Mouse (Mus musculus): Measurements from ENCODE around the gene Ccdc85b.

The Ccdc85b gene

GRCm38 (mm10) chr19:5423561-5423960 is 34.1 kb downstream of the Ccdc85b start:
- DNase-seq, result no peak

- DNase-seq, result no peak
Observed at GRCm38 (mm10) chr19:5422895-5423443, 34.7 kb downstream of the Ccdc85b start.

- DNase-seq, result no peak
Observed at GRCm38 (mm10) chr19:5422267-5422666, 35.4 kb downstream of the Ccdc85b start.

- DNase-seq, result no peak
Observed at GRCm38 (mm10) chr19:5421784-5422183, 35.9 kb downstream of the Ccdc85b start.

GRCm38 (mm10) chr19:5420579-5420978 is 37.1 kb downstream of the Ccdc85b start:
- no peak for DNase-seq

GRCm38 (mm10) chr19:5419630-5420029 is 38.1 kb downstream of the Ccdc85b start:
- no peak for DNase-seq

- DNase-seq, result no peak
Observed at GRCm38 (mm10) chr19:5418750-5419466, 38.8 kb downstream of the Ccdc85b start.

GRCm38 (mm10) chr19:5414534-5414957 is 43.1 kb downstream of the Ccdc85b start:
- DNase-seq, result no peak

- DNase-seq, result no peak
Observed at GRCm38 (mm10) chr19:5413840-5414239, 43.9 kb downstream of the Ccdc85b start.

GRCm38 (mm10) chr19:5411961-5412360 is 45.7 kb downstream of the Ccdc85b start:
- DNase-seq, result no peak

GRCm38 (mm10) chr19:5410641-5411040 is 47.1 kb downstream of the Ccdc85b start:
- DNase-seq, result no peak

- DNase-seq, result no peak
Observed at GRCm38 (mm10) chr19:5409068-5409467, 48.6 kb downstream of the Ccdc85b start.

- no peak for DNase-seq
Observed at GRCm38 (mm10) chr19:5408057-5409001, 49.4 kb downstream of the Ccdc85b start.

GRCm38 (mm10) chr19:5407133-5407532 is 50.6 kb downstream of the Ccdc85b start:
- DNase-seq, result peak; percentile 88

GRCm38 (mm10) chr19:5406531-5407126 is 51.1 kb downstream of the Ccdc85b start:
- peak; percentile 66 for DNase-seq

- no peak for DNase-seq
Observed at GRCm38 (mm10) chr19:5405924-5406323, 51.8 kb downstream of the Ccdc85b start.
